Mouse (Mus musculus): ENCODE results near the gene Lamtor3.
"Not testable (repeated sequence)": the region's sequence is repeated elsewhere in the genome, so short reads cannot be mapped to it uniquely, and the experiment has no call there.

The Lamtor3 gene

GRCm38 (mm10) chr3:137935570-137936525, 17.5 kb downstream of the Lamtor3 start:
- DNase-seq (ENCODE audit: low read depth): no peak

GRCm38 (mm10) chr3:137936541-137936940, 18.2 kb downstream of the Lamtor3 start:
- DNase-seq (ENCODE audit: low read depth): no peak

GRCm38 (mm10) chr3:137938608-137939007, 20.3 kb downstream of the Lamtor3 start:
- no peak for DNase-seq (ENCODE audit: low read depth)

- no peak for DNase-seq (ENCODE audit: low read depth)
Measured at GRCm38 (mm10) chr3:137940757-137941156, 22.5 kb downstream of the Lamtor3 start.

GRCm38 (mm10) chr3:137941555-137941954, 23.2 kb downstream of the Lamtor3 start:
- no peak for DNase-seq (ENCODE audit: low read depth)

GRCm38 (mm10) chr3:137942098-137942622, 23.9 kb downstream of the Lamtor3 start:
- DNase-seq (ENCODE audit: low read depth): no peak

GRCm38 (mm10) chr3:137943737-137944154, 25.4 kb downstream of the Lamtor3 start:
- DNase-seq (ENCODE audit: low read depth): no peak

GRCm38 (mm10) chr3:137946827-137947226, 28.5 kb downstream of the Lamtor3 start:
- DNase-seq (ENCODE audit: low read depth): no peak

- no peak for DNase-seq (ENCODE audit: low read depth)
Measured at GRCm38 (mm10) chr3:137947525-137947924, 29.2 kb downstream of the Lamtor3 start.

GRCm38 (mm10) chr3:137950191-137950885, 32.0 kb downstream of the Lamtor3 start:
- no peak for DNase-seq (ENCODE audit: low read depth)

- not testable (repeated sequence) for DNase-seq (ENCODE audit: low read depth)
Measured at GRCm38 (mm10) chr3:137951302-137951701, 33.0 kb downstream of the Lamtor3 start.

- no peak for DNase-seq (ENCODE audit: low read depth)
Measured at GRCm38 (mm10) chr3:137951819-137952218, 33.5 kb downstream of the Lamtor3 start.

GRCm38 (mm10) chr3:137952225-137952913, 34.1 kb downstream of the Lamtor3 start:
- peak; percentile 34 for DNase-seq (ENCODE audit: low read depth)

GRCm38 (mm10) chr3:137952914-137953880, 34.9 kb downstream of the Lamtor3 start:
- DNase-seq (ENCODE audit: low read depth): peak; percentile 85

- DNase-seq (ENCODE audit: low read depth): peak; percentile 52
Measured at GRCm38 (mm10) chr3:137954256-137954916, 36.1 kb downstream of the Lamtor3 start.

GRCm38 (mm10) chr3:137955560-137956081, 37.3 kb downstream of the Lamtor3 start:
- peak; percentile 60 for DNase-seq (ENCODE audit: low read depth)

GRCm38 (mm10) chr3:137957864-137958263, 39.6 kb downstream of the Lamtor3 start:
- no peak for DNase-seq (ENCODE audit: low read depth)

GRCm38 (mm10) chr3:137958352-137958751, 40.0 kb downstream of the Lamtor3 start:
- DNase-seq (ENCODE audit: low read depth): no peak

- DNase-seq (ENCODE audit: low read depth): no peak
Measured at GRCm38 (mm10) chr3:137959456-137959855, 41.1 kb downstream of the Lamtor3 start.
